Mouse (Mus musculus) ES-E14 (cell line): ENCODE measurements around the gene Etnk1. TPM values are rescaled to one million over a fixed set of nuclear protein-coding genes. Genes with fewer than 3 reads are reported as not detected.

ENCODE experiments used
- DNase-seq: peaks from one replicate; pipeline ENCODE4 v3.0.0-alpha.2; 2013; ENCODE audit warnings: low read depth, low spot score
- H3K27ac ChIP-seq: 2 replicates; pipeline ENCODE4 v1.5.1; 2012; ENCODE audit warnings: low read depth, mild to moderate bottlenecking, low read length, moderate library complexity, mixed read lengths; ENCODE audit not compliant: poor library complexity, insufficient read depth, severe bottlenecking
- H3K36me3 ChIP-seq: 2 replicates; pipeline ENCODE4 v1.6.1; 2012; ENCODE audit warnings: mild to moderate bottlenecking, low read length, moderate library complexity, mixed read lengths; ENCODE audit not compliant: control insufficient read depth, poor library complexity, insufficient read depth, severe bottlenecking
- H3K4me1 ChIP-seq, 2 experiments: fragments of 150-350 bp in 1 of 2; sonication (generic) in 1 of 2; 2 replicates each; pipeline ENCODE4 v1.6.1; 2012; ENCODE audit warnings: low read length in 2 of 2, mild to moderate bottlenecking in 1 of 2, mixed read lengths in 1 of 2; ENCODE audit not compliant: control insufficient read depth in 2 of 2, insufficient read depth in 2 of 2, poor library complexity in 1 of 2
- H3K4me3 ChIP-seq, 2 experiments: fragments of 150-350 bp in 1 of 2; sonication (generic) in 1 of 2; 2 replicates each; pipeline ENCODE4 v1.5.1; 2012; ENCODE audit warnings: low read length in 2 of 2, low read depth in 1 of 2, mild to moderate bottlenecking in 1 of 2, mixed read lengths in 1 of 2; ENCODE audit not compliant: insufficient read depth in 1 of 2, poor library complexity in 1 of 2, severe bottlenecking in 1 of 2
- H3K9ac ChIP-seq: 2 replicates; pipeline ENCODE4 v1.6.1; 2012; ENCODE audit warnings: low read depth, mild to moderate bottlenecking, low read length, mixed read lengths; ENCODE audit not compliant: poor library complexity, insufficient read depth, severe bottlenecking
- H3K9me3 ChIP-seq: fragments of 150-350 bp; sonication (generic); 2 replicates; pipeline ENCODE4 v1.6.1; 2012; ENCODE audit warnings: low read depth, mild to moderate bottlenecking, low read length; ENCODE audit not compliant: control insufficient read depth, insufficient read depth
- CHD2 ChIP-seq: IDR thresholded peaks from 2 replicates; pipeline ENCODE4 v1.6.1; 2014; ENCODE audit warnings: mild to moderate bottlenecking, low read depth, low read length, inconsistent platforms
- HCFC1 ChIP-seq: IDR thresholded peaks from 2 replicates; pipeline ENCODE4 v1.6.1; 2012; ENCODE audit warnings: low read length, inconsistent platforms, borderline replicate concordance; ENCODE audit not compliant: insufficient read depth
- MAFK ChIP-seq: IDR thresholded peaks from 2 replicates; pipeline ENCODE4 v1.6.1; 2014; ENCODE audit warnings: mild to moderate bottlenecking, low read depth, low read length, inconsistent platforms; ENCODE audit not compliant: insufficient read depth
- ZC3H11A ChIP-seq: IDR thresholded peaks from 2 replicates; pipeline ENCODE4 v1.6.1; 2012; ENCODE audit warnings: low read depth, mild to moderate bottlenecking, inconsistent platforms, low read length, borderline replicate concordance
- ZNF384 ChIP-seq: IDR thresholded peaks from 2 replicates; pipeline ENCODE4 v1.6.1; 2012; ENCODE audit warnings: low read depth, low read length, inconsistent platforms
- in situ Hi-C, 2 experiments: fragments of 600-800 bp; cut with MboI; formaldehyde crosslinking; loops; one replicate each; pipeline ENCODE4 v1.15.1; 2025; ENCODE audit warnings: low sequenced_read_pairs in 2 of 2, inconsistent platforms in 1 of 2; ENCODE audit not compliant: unreplicated experiment in 2 of 2
- total RNA-seq: library from RNA; depleted of rRNA; stranded (reverse); fragments of 300-350 nt; gene quantifications from 2 replicates; pipeline ENCODE4 v1.2.3, GENCODE M21; 2012

Etnk1 gene
- total RNA-seq, 1 experiment: 75.7 TPM

GRCm38 (mm10) chr6:143193166-143193565, 26.1 kb downstream of the Etnk1 start:
- TF ChIP-seq CHD2: no peak
- TF ChIP-seq HCFC1: no peak
- no peak for TF ChIP-seq ZC3H11A
- no peak for TF ChIP-seq ZNF384
- TF ChIP-seq MAFK: no peak
- in situ Hi-C loops: no loop called here
- no peak overlapping the region for H3K27ac ChIP-seq
- H3K9ac ChIP-seq: no peak overlapping the region
- H3K36me3 ChIP-seq: peaks cover 44% of the 10 kb centered on the region
- H3K4me3 ChIP-seq: no peak overlapping the region
- no peak for DNase-seq
- H3K9me3 ChIP-seq: no peaks in the 10 kb centered on the region
- peaks cover 11 to 13% of the 10 kb centered on the region in 2 experiments for H3K4me1 ChIP-seq

- no peak for DNase-seq
- in situ Hi-C loops: no loop called here
- H3K4me1 ChIP-seq: peaks cover 11% of the 10 kb centered on the region in 2 experiments
- H3K4me3 ChIP-seq: no peak overlapping the region
- no peak overlapping the region for H3K27ac ChIP-seq
- TF ChIP-seq HCFC1 (no peak), CHD2 (no peak), ZC3H11A (no peak), MAFK (no peak), ZNF384 (no peak)
- peaks cover 48% of the 10 kb centered on the region for H3K36me3 ChIP-seq
- H3K9me3 ChIP-seq: no peaks in the 10 kb centered on the region
- no peak overlapping the region for H3K9ac ChIP-seq
Measured at GRCm38 (mm10) chr6:143193641-143194040, 26.6 kb downstream of the Etnk1 start.

- TF ChIP-seq CHD2 (no peak), ZC3H11A (no peak), ZNF384 (no peak), HCFC1 (no peak), MAFK (no peak)
- H3K27ac ChIP-seq: no peak overlapping the region
- peaks cover 59% of the 10 kb centered on the region for H3K36me3 ChIP-seq
- no peak overlapping the region for H3K9ac ChIP-seq
- no peaks in the 10 kb centered on the region for H3K9me3 ChIP-seq
- in situ Hi-C loops: no loop called here
- H3K4me1 ChIP-seq: 0 out of 4 replicates have a peak, but pooled peaks cover 0 to 2% of the 10 kb centered on the region in 2 experiments
- no peak overlapping the region for H3K4me3 ChIP-seq
- DNase-seq: no peak
Measured at GRCm38 (mm10) chr6:143197053-143197452, 30.0 kb downstream of the Etnk1 start.

- Histone ChIP-seq H3K36me3 (peaks cover 61% of the 10 kb centered on the region), H3K9me3 (no peaks in the 10 kb centered on the region), H3K4me1 (0 out of 4 replicates have a peak, but pooled peaks cover 0 to 2% of the 10 kb centered on the region in 2 experiments), H3K4me3 (no peak overlapping the region), H3K9ac (no peak overlapping the region), H3K27ac (no peak overlapping the region)
- DNase-seq: no peak
- TF ChIP-seq CHD2: no peak
- in situ Hi-C loops: no loop called here
Measured at GRCm38 (mm10) chr6:143198421-143198820, 31.4 kb downstream of the Etnk1 start.

GRCm38 (mm10) chr6:143203097-143203496, 36.1 kb downstream of the Etnk1 start:
- in situ Hi-C loops: no loop called here

More at GRCm38 (mm10) chr6:143203097-143203496, 36.1 kb downstream of the Etnk1 start:
- Histone ChIP-seq H3K9me3 (no peaks in the 10 kb centered on the region), H3K9ac (no peak overlapping the region), H3K36me3 (peaks cover 53% of the 10 kb centered on the region), H3K4me3 (no peak overlapping the region), H3K27ac (no peak overlapping the region), H3K4me1 (no peaks in the 10 kb centered on the region)
- TF ChIP-seq ZC3H11A: no peak
- TF ChIP-seq ZNF384: no peak
- no peak for TF ChIP-seq MAFK
- TF ChIP-seq CHD2: no peak
- TF ChIP-seq HCFC1: no peak
- DNase-seq: no peak
